Mouse (Mus musculus) CH12.LX (cell line): ENCODE data around the gene Agpat4. TPM values are rescaled to one million over a fixed set of nuclear protein-coding genes. Genes with fewer than 3 reads are reported as not detected.

ENCODE experiments used
- DNase-seq: peaks from one replicate; pipeline ENCODE4 v3.0.0-alpha.2; 2013; ENCODE audit errors: extremely low read depth
- H3K27ac ChIP-seq: 2 replicates; pipeline ENCODE4 v1.5.1; 2012; ENCODE audit warnings: low read depth, mild to moderate bottlenecking, control low read depth, moderate library complexity; ENCODE audit not compliant: insufficient read depth
- H3K27me3 ChIP-seq: replicated peaks from 2 replicates; pipeline ENCODE3; 2012; ENCODE audit warnings: inconsistent platforms
- H3K36me3 ChIP-seq, 2 experiments: replicated peaks in 1 of 2; 2 replicates each; pipeline versions ENCODE3 to v1.6.1; 2012; ENCODE audit warnings: inconsistent platforms in 1 of 2, low read length in 1 of 2, mild to moderate bottlenecking in 1 of 2, mixed read lengths in 1 of 2, moderate library complexity in 1 of 2; ENCODE audit not compliant: control insufficient read depth in 1 of 2, insufficient read depth in 1 of 2
- H3K4me1 ChIP-seq, 2 experiments: 2 replicates each; pipeline ENCODE4 v1.6.1; 2012; ENCODE audit warnings: inconsistent platforms in 1 of 2, moderate library complexity in 1 of 2; ENCODE audit not compliant: insufficient read depth in 2 of 2, control insufficient read depth in 1 of 2
- H3K4me2 ChIP-seq: 2 replicates; pipeline ENCODE4 v1.6.1; 2012; ENCODE audit warnings: low read depth, mild to moderate bottlenecking, control low read depth; ENCODE audit not compliant: poor library complexity, insufficient read depth, severe bottlenecking
- H3K4me3 ChIP-seq, 3 experiments: fragments of 150-350 bp in 1 of 3; sonication (generic) in 1 of 3; replicated peaks in 1 of 3; 2 replicates each; pipeline versions ENCODE3 to v1.5.1; 2011 to 2012; ENCODE audit warnings: low read depth in 2 of 3, low read length in 2 of 3, mild to moderate bottlenecking in 2 of 3, moderate library complexity in 2 of 3, control low read depth in 1 of 3, improper control_type of control experiment in 1 of 3, inconsistent platforms in 1 of 3, mixed read lengths in 1 of 3; ENCODE audit not compliant: poor library complexity in 1 of 3
- H3K79me2 ChIP-seq: replicated peaks from 2 replicates; pipeline ENCODE4 v1.6.1; 2012; ENCODE audit warnings: mild to moderate bottlenecking, moderate library complexity; ENCODE audit not compliant: control insufficient read depth, poor library complexity, insufficient read depth, severe bottlenecking; ENCODE audit errors: extremely low read depth
- H3K9ac ChIP-seq: 2 replicates; pipeline ENCODE4 v1.6.1; 2012; ENCODE audit warnings: low read depth, mild to moderate bottlenecking, control low read depth, moderate library complexity; ENCODE audit not compliant: insufficient read depth
- H3K9me3 ChIP-seq: replicated peaks from 2 replicates; pipeline ENCODE3; 2012; ENCODE audit warnings: low read length, inconsistent platforms, mixed read lengths
- BHLHE40 ChIP-seq: IDR thresholded peaks from 2 replicates; pipeline ENCODE4 v1.6.1; 2011; ENCODE audit warnings: mild to moderate bottlenecking, low read depth, low read length, improper control_type of control experiment
- CHD2 ChIP-seq: IDR thresholded peaks from 2 replicates; pipeline ENCODE4 v1.6.1; 2011; ENCODE audit warnings: low read length, improper control_type of control experiment
- E2F4 ChIP-seq: IDR thresholded peaks from 2 replicates; pipeline ENCODE4 v1.6.1; 2011; ENCODE audit warnings: low read depth, low read length, improper control_type of control experiment; ENCODE audit not compliant: insufficient replicate concordance
- EP300 ChIP-seq: IDR thresholded peaks from 2 replicates; pipeline ENCODE4 v1.6.1; 2011; ENCODE audit warnings: low read length, improper control_type of control experiment
- IRF4 ChIP-seq: IDR thresholded peaks from 2 replicates; pipeline ENCODE4 v1.6.1; 2014; ENCODE audit warnings: low read depth, mild to moderate bottlenecking, inconsistent platforms, low read length, improper control_type of control experiment
- MAFK ChIP-seq: IDR thresholded peaks from 2 replicates; pipeline ENCODE4 v1.6.1; 2011; ENCODE audit warnings: low read length, improper control_type of control experiment; ENCODE audit not compliant: insufficient replicate concordance
- MEF2A ChIP-seq: IDR thresholded peaks from 2 replicates; pipeline ENCODE4 v1.6.1; 2014; ENCODE audit warnings: low read depth, mild to moderate bottlenecking, inconsistent platforms, low read length, improper control_type of control experiment, borderline replicate concordance
- NRF1 ChIP-seq: IDR thresholded peaks from 2 replicates; pipeline ENCODE4 v1.6.1; 2014; ENCODE audit warnings: low read depth, mild to moderate bottlenecking, inconsistent platforms, low read length, improper control_type of control experiment, moderate library complexity
- PAX5 ChIP-seq: IDR thresholded peaks from 2 replicates; pipeline ENCODE4 v1.6.1; 2012; ENCODE audit warnings: low read length, inconsistent platforms, mixed read lengths
- POLR2A ChIP-seq: IDR thresholded peaks from 2 replicates; pipeline ENCODE4 v1.6.1; 2011; ENCODE audit warnings: low read depth, mild to moderate bottlenecking, improper control_type of control experiment, low read length
- POLR2AphosphoS2 ChIP-seq: IDR thresholded peaks from 2 replicates; pipeline ENCODE4 v1.6.1; 2011; ENCODE audit warnings: low read depth, low read length, improper control_type of control experiment
- TCF12 ChIP-seq: IDR thresholded peaks from 2 replicates; pipeline ENCODE4 v1.6.1; 2014; ENCODE audit warnings: low read depth, mild to moderate bottlenecking, inconsistent platforms, low read length, improper control_type of control experiment
- ZKSCAN1 ChIP-seq: IDR thresholded peaks from 2 replicates; pipeline ENCODE4 v1.6.1; 2012; ENCODE audit warnings: low read depth, inconsistent platforms, low read length, improper control_type of control experiment, borderline replicate concordance
- ZMIZ1 ChIP-seq: IDR thresholded peaks from 2 replicates; pipeline ENCODE4 v1.6.1; 2012; ENCODE audit warnings: low read depth, mild to moderate bottlenecking, inconsistent platforms, low read length, improper control_type of control experiment
- ZNF384 ChIP-seq: IDR thresholded peaks from 2 replicates; pipeline ENCODE4 v1.6.1; 2012; ENCODE audit warnings: low read depth, low read length, improper control_type of control experiment, inconsistent platforms
- dilution Hi-C: fragments of 300-500 bp; cut with MboI; formaldehyde crosslinking; loops from 2 replicates; pipeline ENCODE4 v1.14.3; 2020; ENCODE audit warnings: low sequenced_read_pairs; ENCODE audit not compliant: extremely low pct_unique_long_range_greater_than_20kb, extremely low pct_ligation_motif_present
- in situ Hi-C: fragments of 300-500 bp; cut with MboI; formaldehyde crosslinking; loops from 3 replicates; pipeline ENCODE4 v1.14.3; 2019; ENCODE audit warnings: low sequenced_read_pairs, low pct_ligation_motif_present, low pct_unique_long_range_greater_than_20kb, mixed read lengths
- polyA plus RNA-seq: library from polyadenylated mRNA; unstranded; fragments of >175 nt; gene quantifications from 2 replicates; pipeline ENCODE4 v1.2.1, GENCODE M21; 2012; ENCODE audit warnings: low read depth; ENCODE audit not compliant: insufficient read length
- total RNA-seq, 2 experiments: library from RNA; depleted of rRNA; stranded (reverse); fragments of 300-350 nt in 1 of 2; fragments of >200 nt in 1 of 2; gene quantifications; 2 replicates each; pipeline ENCODE4 v1.2.3; 2012 to 2014

The Agpat4 gene
- total and polyA plus RNA-seq, 3 experiments = 34.7 to 83.2 (median 44.5) TPM

DNA sequence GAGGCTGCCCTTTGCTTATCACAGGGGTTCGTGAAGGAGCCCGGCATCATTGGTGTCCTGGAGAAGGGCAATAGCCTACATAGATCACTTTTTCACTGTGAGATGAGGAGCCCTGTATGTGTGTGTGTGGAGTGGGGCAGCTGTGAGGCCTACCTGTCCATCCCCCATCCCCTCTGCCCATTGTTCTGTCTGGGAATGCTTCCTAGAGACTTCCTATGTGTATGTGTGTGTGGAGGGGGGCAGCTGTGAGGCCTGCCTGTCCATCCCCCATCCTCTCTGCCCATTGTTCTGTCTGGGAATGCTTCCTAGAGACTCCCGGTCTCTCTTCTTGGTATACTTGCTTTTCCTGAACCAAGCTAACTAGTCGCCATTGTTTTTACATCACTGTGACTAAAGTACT lies 8.6 kb downstream of the Agpat4 start:
- Histone ChIP-seq H3K4me1 (peaks cover 10 to 57% of the 10 kb centered on the region in 2 experiments), H3K27me3 (no peaks in the 10 kb centered on the region), H3K4me3 (no peak overlapping the region), H3K27ac (no peak overlapping the region), H3K36me3 (peaks cover 48 to 86% of the 10 kb centered on the region in 2 experiments), H3K9ac (no peak overlapping the region), H3K4me2 (no peak overlapping the region), H3K9me3 (peaks cover 5% of the 10 kb centered on the region), H3K79me2 (peaks cover 81% of the 10 kb centered on the region)
- DNase-seq = no peak
- in situ Hi-C loops = no loop called here
- TF ChIP-seq POLR2A = no peak
- TF ChIP-seq POLR2AphosphoS2 = no peak
- no peak for TF ChIP-seq NRF1
- dilution Hi-C loops = no loop called here

DNA sequence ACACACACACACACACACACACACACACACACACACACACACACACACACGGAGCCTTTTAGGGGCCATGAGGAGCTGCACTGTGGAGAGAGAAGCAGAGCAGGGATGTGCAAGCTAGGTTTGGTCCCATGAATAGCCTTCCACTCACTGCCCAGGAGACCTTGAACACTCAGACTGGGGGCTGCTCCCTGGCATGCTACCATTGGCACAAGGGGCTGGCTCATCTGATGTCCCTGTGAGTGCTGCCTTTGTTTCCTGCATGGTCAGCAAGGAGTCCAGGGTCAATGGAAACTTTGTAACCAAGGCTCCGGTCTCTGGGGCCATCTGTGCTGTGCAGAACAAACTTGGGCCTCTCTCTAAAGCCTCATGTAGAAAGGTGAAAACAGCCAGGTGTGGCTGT lies 10.5 kb downstream of the Agpat4 start:
- H3K79me2 ChIP-seq = peaks cover 75% of the 10 kb centered on the region
- H3K4me1 ChIP-seq = peaks cover 10 to 54% of the 10 kb centered on the region in 2 experiments
- H3K27ac ChIP-seq = no peak overlapping the region
- TF ChIP-seq ZKSCAN1 (no peak), MEF2A (no peak), BHLHE40 (no peak), E2F4 (no peak), POLR2AphosphoS2 (no peak), TCF12 (no peak), NRF1 (no peak), MAFK (no peak), ZMIZ1 (no peak), EP300 (no peak)
- no peaks in the 10 kb centered on the region for H3K27me3 ChIP-seq
- peaks cover 5% of the 10 kb centered on the region for H3K9me3 ChIP-seq
- in situ Hi-C loops = no loop called here
- H3K4me2 ChIP-seq = no peak overlapping the region
- dilution Hi-C loops = no loop called here
- no peak for DNase-seq
- peaks cover 51 to 98% of the 10 kb centered on the region in 2 experiments for H3K36me3 ChIP-seq
- no peak overlapping the region for H3K4me3 ChIP-seq
- no peak overlapping the region for H3K9ac ChIP-seq

DNA sequence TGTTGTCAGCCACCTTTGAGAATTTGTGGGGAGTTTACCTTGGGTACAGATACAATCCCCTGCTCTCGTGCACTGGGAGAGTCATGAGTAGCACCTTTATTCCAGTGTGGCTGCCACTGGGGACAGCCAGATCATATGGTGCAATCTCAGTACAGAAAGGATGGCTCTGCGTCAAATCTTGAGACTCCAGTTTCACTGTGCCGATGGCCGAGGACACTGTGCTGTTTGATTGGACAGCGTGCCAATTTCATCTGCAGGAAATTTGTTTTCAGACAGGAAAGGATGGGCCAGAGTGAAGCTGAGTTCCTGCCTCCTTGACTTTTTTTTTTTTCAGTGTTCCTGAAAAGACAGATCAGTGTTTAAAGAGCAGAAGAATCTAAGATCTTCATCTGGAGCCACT lies 12.7 kb downstream of the Agpat4 start:
- peaks cover 32 to 94% of the 10 kb centered on the region in 2 experiments for H3K36me3 ChIP-seq
- no peak overlapping the region for H3K4me2 ChIP-seq
- TF ChIP-seq PAX5 (no peak), ZNF384 (no peak), IRF4 (no peak), E2F4 (no peak), POLR2A (no peak), CHD2 (no peak)
- no peak for DNase-seq
- peaks cover 6 to 59% of the 10 kb centered on the region in 2 experiments for H3K4me1 ChIP-seq
- H3K9me3 ChIP-seq = no peaks in the 10 kb centered on the region
- in situ Hi-C loops (no loop called here), dilution Hi-C loops (no loop called here)
- peaks cover 59% of the 10 kb centered on the region for H3K79me2 ChIP-seq
- no peaks in the 10 kb centered on the region for H3K27me3 ChIP-seq
- H3K4me3 ChIP-seq = no peak overlapping the region
- H3K9ac ChIP-seq = no peak overlapping the region
- no peak overlapping the region for H3K27ac ChIP-seq
